Mouse (Mus musculus): ENCODE measurements around the gene Cuta.

Gene Cuta

DNA sequence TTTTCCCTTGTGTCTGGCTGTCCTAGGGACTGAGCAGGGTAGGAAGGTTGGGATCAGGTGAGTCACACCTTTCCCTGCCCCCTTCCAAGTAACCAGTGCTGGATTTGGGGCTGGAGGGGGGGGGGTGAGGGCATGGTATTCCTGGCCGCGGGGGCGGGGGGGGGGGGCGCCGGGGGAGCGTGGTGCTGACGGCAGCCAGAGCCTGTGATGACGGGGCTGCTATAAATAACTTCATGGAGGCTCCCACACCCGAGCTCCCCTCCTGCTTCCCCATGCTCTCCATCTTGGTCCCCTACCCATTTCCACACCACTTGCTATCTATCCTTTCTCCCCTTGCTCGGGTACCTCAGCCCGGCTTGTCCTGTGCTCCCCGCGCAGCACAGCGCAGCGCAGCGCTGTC is 14.4 kb upstream of the Cuta start:
- DNase-seq (ENCODE audit: low spot score): no peak

DNA sequence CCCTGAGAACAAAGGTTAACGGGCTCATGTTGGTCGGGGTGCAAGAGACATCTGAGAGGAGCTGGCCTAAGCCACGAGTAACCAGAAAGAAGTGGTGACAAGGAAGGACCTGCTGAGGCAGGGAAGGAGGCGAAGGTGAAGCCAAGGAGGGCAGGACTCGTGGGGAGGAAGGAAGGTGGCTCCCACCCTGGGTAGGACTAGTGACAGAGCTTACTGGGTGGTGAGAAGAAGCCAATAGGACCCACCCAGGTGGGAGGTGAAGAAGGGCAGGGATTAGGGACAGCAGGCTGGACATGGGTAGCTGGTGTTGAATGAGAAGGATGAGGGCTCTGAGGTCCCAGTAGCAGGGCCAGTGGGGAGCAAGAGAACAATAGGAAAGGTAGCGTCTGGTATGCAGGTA is 13.8 kb upstream of the Cuta start:
- no peak for DNase-seq (ENCODE audit: low spot score)

DNA sequence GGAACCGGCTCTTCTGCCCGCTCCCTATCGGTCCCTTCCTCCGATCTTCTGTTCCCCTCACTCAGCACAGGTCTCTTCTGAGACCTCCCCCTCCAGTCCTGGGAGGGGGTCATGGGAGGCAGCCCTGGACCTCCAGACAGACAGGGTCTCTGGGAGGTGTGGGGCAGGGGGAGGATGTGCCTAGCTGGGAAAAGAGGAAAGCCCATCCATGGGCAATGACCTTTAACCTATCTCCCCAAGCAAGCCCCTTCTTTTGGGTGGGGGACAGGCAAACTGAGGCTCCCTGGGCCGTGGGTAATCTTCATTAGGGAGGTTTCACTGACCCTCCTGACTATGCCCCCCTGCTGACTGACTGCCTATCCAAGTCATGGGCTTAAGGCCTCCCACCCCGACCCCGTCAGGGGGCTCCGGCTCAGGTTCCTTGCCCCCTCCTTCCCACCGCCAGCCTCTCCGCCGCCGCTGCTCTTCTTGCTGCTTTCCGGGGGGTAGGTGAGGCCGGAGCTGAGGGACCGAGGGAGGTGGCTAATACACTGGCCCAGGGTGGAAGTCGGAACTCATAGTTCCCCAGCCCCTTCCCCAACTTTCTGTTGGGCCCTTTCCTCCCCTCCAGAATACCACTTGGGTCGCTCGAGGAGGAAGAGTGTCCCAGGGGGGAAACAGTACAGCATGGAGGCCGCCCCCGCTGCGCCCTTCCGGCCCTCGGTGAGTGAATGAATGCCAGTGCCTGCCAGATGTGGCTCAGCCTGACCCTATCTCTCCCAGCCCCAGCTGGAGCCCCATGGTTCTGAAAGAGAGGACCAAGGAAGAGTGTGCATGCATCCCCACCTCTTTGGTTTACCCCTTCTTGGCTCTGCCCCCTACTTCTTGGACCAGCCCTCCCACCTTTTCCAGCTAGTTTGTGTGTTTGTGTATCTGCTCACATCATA is 12.8 kb upstream of the Cuta start:
- DNase-seq (ENCODE audit: low spot score): no peak

DNA sequence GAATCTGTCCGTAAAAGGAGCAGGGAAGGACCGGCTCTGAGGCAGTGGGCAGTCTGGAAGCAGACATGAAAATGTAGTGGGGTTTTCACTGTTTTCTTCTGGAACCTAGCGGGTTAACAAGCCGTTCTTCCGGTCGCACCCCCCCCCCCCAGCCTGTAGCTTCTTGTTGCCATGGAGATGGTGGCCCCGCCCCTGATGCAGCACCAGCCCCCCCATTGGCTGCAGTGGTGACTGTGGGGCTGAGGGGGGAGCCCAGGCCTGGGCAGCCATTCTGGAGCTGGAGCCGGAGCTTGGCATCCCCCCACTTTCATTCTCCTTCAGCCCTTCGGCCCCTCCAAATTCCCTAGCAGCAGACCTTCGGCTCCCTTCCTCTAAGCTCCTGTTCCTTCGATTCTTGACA is 12.0 kb upstream of the Cuta start:
- DNase-seq (ENCODE audit: low spot score): no peak

DNA sequence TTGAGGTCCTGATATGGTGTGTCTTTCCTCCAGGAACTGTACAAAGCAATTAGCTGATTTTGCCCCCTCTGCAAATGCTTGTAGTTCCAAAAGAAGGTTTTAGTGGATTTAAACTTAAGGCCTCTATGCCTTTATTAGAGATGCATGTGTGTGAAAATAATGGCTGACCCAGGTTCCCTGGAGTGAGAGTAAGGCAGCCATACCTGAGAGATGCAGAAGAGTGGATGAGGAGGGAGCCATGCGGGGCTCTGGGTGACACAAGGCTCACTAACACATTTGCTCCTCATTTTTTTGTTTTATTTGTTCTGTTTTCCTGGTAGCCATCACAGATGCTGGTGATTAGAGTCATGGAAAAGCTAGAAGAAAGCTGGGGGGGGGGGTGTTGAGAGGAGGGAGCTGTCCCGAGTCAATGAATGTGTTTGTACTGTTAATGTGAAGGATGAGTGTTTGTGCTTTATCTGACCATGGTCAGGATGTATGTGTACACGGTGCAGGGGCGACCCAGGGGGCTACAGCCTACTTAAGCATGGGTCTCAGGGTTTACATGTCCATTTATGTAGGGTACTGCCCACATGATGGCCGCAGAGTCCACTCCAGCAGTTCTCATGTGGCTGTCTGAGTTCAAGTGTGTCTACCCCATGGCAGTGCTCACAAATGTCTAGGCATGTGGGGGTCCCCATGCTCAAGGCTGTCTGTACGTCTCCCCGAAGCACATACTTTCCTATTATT is 11.4 kb upstream of the Cuta start:
- DNase-seq (ENCODE audit: low spot score): no peak

DNA sequence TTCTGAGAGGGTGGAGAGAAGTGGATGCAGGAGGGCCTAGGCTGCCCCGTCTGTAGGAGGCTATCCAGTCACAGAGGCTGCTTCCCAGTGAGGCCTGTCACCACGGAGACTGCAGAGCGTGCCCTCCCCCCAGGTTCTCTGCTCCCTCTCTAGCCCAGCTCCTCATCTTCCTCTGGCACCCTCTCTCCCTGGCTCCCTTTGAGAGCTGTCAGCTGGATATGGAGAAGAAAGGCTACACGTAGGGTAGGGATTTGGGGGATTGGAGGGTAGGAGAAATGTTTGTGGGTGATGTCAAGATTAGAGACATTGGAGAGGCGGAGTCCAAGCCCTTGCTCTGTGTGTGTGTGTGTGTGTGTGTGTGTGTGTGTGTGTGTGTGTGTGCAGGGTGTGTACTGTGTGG is 10.5 kb upstream of the Cuta start:
- DNase-seq (ENCODE audit: low spot score): no peak

DNA sequence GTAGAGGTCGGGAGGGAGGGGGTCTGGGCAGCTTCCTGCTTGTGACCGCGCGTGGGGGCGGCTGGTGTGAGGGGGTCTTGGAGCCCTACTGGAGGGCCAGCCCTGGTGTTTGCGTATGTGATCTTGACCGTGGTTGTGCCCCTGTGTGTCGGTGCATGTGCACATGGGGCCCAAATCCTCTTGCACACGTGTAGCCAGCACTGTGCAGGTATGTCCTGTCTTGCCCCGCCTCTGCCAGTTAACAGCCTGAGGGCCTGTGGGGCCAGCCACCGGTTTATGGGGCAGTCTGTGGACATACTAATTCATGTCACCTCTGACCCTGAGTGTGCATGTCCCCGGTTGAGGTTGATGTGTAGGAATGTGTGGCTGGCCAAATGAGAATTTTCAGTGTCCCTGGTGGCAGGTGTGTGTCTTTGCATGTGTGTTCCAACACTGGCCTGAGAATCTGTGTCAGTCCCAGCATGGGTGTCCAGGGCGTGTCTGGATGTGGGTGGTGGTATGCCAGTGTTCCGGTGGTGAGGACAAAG is 9.7 kb upstream of the Cuta start:
- no peak for DNase-seq (ENCODE audit: low spot score)

DNA sequence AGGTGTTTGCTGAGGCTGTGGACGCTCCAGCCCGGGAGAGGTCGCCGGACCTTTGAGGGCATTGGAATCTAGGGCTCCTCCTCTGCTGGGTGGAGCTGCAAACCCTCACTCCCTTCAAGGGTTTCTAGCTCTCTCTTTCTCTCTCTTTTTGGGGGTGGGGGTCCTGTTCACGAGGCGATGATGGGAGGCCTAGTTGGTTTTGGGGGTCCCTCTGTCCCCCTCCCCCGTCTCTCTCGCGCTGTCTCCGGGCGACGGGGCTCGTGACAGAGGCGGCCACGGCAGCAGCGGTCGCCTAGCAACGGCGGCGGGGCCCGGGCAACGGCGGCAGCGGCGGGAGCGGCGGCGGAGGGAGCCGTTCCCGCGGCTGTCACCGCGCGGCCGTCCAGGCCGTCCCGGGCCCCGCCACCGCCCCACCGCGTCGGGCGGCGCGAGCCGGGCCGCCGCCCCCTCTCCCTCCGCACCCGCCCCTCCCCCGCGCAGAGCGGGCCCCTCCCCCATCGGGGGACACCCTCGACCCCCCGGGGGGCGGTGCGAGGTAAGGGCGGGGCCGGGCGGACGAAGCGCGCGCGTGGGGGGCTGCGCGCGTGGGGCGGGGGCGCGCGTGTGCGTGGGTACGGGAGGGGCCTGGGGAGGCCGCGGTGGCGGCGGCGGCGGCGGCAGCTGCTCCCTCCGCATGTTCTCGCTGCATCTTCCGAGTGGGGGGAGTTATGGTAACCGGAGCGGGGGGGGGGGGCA is 9.1 kb upstream of the Cuta start:
- no peak for DNase-seq (ENCODE audit: low spot score)

DNA sequence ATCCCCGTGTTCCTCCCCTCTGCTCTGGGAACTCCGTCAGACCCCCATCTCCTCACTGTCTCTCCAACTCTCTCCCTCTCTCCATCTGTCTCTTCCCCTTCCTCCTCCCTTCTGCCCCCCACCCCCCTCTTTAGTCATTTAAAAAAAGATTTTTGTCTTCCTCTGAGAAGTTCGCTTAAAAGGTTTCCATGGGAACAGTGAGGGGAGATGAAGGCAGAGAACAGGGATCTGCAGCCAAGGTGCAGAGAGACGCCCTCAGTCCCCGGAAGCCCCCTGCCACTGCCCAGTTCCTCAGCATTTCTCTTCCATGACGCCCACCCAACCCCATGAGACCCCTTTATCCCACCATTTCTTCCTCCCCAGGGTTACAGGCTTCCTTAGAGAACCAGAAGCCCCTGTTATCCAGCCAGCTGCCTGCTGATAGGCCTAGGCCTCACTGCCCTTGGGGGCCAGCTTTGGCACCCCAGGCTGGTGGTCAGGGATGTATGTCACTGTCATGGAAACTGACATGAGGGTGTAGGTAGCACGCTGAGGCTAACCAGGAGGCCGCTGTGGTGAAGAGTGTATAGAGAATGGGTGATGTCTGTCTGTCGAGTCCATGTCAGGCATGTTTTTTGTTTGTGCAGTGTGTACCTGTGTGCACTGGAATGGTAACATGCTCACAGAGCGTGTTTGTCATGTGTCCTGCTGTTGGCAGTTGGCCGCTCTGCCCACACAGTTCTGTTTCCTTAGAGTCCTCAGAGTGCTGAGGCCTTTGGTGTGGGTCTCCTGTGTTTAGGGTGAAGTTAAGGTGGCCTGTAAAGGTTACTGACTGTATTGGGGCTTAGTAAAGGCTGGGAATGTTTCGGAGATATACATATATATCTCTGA is 8.1 kb upstream of the Cuta start:
- no peak for DNase-seq (ENCODE audit: low spot score)

DNA sequence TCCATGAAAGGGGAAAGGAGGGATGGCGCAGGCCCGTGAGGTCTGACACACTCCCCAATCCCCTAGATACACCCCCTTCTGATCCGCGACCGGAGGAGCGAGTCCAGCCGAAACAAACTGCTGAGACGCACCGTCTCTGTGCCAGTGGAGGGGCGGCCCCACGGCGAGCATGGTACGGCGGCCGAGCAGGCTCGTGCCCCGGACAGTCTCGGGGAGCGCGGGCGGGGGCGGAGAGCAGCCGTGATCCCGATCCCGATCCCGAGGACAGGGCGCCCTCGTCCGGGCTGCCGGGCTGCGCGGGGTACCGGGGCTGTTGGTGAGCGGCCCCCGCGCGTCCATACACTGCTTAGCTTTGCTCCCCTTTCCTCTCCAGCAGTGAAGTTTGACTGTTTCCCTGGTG is 7.2 kb upstream of the Cuta start:
- DNase-seq (ENCODE audit: low spot score): no peak

DNA sequence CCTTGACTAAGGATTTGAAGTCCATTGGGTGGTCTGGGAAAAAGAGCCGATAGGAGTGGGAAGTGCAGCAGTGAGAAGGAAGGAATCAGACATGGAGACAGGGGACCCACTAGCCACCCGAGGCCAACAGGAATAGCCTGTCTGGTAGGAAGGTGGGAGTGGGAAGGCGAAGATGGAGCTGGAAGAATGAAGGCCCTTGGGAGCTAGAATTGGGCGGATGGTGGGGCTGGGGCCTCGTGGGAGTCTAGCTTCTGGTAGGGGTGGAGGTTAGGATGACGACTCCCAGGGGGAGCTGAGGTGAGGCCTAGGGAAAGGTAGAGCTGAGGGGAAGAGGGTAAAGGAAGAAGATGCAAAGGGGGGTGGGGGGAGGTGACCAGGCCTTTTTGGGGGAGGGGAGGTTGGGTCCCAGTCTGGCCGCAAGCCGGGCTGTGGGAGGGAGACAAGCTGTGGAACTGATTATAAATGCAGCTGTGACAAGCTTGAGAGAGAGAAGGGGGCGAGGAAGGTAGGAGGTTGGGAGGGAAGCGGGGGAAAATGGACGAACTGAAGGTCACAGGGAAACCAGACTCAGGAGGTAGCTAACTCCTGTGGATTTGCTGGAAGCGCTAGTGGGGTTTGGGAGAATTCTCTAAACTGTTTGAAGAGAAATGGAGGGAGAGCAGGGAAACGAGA is 6.6 kb upstream of the Cuta start:
- no peak for DNase-seq (ENCODE audit: low spot score)

DNA sequence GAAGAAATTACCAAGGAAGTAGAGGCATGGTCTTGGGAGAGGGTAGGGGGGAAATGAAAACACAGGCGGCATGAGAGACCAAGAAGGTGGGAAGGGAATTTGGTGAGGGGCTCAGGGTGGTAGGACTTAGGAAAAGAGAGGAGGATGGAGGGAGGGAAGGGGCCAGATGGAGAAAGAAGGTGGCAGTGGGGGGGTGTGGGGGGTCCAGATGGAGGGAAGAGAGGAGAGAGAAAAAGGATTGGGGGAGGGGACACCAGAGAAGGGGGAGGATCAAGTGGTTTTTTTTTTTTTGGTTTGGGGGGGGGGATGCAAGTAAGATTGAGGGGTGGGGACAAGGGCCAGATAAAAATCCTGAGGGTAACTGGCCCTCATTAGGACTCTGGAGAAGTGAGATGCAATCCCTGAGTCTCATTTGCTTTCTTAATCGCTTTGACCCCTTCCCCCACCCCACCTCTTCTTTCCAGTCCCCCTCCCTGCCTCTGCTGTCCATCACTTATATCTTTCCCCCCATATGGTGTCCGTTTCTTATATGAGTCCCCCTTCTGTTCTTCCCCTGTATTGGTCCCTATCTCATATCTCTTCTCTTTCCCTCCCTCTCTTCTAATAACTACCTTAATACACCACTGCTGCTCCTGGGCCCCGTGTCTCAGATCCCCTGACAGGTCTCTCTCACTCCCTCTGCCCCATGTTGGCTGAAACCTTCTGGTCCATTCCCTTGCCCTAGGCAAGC is 2.6 kb upstream of the Cuta start:
- DNase-seq (ENCODE audit: low spot score): no peak

DNA sequence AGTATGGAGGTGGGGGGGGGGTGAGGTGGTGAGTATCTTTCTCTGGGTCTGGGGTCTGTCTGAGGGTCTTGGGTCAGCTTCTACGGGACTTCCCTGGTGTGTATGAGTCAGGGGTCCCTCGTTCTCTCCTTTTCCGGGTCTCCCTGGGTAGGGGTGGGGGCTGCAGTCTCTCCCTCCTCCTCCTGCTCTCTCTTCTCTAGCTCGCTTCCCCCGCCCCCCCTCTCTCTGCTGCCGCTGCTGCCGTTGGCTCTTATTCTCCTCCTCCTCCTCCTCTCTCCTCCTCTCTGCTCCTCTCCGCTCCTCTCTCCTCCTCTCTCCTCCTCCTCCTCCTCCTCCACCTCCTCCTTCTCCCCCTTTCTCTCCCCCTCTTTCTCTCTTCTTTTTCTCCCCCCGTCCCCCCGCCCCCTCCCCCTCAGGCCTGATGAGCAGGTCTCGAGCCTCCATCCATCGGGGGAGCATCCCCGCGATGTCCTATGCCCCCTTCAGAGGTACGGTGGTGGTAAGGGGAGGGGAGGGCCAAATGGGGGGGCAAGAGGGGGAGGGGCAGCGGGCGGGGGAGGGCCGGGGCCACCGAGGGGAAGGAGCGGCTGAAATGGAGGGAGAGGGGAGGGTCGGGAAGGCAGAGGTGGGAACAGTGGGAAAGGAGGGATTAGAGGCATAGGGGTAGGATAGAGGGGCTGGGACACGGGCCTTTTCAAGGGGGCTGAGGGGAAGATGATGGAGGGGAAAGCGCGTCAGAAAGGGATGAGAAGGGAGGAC is 1.8 kb upstream of the Cuta start, which contains the start of gene Syngap1:
Gene Syngap1, plus strand, starts transcription at position 223 of the 759 bp plus-strand sequence.
- no peak for DNase-seq (ENCODE audit: low spot score)

DNA sequence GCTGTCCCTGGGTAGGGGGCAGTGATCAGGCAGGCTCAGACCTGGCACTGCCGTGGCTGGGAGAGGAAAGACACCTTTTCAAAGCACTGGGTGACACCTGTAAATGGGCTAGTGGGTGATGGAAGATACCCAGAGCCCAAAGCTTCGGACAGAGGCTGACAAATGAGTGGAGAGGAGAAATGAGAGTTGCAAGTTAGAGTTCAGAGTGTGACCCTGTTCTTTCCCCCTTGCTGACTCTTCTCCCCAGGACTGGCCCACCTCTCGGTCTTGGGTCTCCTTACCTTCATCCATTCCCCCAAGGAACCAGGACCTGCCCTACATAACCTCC is 568 bp upstream of the Cuta start:
- DNase-seq (ENCODE audit: low spot score): no peak

DNA sequence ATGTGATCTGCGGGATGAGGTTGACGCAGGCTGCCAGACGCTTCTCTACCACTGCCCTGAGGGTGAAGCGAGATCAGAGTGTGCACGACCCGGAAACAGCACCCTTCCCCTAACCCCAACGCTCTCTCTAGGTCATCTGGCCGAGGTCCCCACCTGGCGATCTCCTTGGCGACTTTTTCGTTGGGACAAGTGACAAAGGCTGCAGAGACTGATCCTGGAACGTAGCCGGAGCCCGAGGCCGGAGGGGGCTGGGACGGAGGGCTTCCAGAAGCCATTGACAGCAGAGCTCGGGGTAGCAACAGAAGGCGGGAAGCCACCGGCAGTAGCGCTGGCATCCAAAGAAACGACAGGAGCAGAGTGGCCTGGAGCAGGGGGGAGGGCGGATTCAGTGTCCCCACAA is 638 bp downstream of the Cuta start:
- DNase-seq (ENCODE audit: low spot score): no peak

DNA sequence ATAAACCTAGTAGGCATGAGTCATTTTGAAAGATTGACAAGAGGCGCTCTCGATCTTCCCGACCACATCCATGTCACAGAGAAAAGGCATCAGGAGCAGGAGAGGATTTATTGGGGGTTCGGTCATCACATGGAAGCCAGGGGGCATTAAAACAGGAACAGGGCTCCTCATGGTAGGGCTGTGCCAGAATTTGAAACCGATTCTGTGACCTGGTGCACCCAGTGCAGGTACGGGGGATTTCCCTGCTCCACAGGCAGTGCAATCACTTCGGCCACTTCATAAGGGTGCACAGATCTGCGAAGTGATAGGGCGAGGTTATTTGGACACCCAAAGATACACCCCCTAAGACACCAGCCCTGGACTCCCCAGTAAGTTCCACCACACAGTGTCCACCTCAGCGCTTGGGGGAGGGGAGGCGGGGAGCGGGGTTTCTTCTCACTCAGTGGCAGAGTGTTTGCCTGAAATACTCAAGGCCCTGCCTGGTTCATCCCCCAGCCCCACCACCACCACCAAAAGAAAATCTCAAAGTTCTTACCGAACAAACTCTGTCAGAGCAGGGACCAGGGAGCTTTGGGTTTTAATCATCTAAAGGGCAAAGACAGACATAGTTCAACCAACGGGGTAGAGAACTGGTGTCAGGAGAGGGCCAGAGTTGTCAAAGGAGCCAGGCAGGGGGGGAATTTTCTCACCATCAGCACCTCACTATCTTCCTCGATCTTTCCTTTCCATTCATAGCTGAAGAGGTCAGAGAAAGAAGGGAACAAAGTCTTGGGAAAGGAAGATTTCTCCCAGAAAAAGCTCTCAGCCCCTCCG is 1.3 kb downstream of the Cuta start:
- DNase-seq (ENCODE audit: low spot score): no peak

DNA sequence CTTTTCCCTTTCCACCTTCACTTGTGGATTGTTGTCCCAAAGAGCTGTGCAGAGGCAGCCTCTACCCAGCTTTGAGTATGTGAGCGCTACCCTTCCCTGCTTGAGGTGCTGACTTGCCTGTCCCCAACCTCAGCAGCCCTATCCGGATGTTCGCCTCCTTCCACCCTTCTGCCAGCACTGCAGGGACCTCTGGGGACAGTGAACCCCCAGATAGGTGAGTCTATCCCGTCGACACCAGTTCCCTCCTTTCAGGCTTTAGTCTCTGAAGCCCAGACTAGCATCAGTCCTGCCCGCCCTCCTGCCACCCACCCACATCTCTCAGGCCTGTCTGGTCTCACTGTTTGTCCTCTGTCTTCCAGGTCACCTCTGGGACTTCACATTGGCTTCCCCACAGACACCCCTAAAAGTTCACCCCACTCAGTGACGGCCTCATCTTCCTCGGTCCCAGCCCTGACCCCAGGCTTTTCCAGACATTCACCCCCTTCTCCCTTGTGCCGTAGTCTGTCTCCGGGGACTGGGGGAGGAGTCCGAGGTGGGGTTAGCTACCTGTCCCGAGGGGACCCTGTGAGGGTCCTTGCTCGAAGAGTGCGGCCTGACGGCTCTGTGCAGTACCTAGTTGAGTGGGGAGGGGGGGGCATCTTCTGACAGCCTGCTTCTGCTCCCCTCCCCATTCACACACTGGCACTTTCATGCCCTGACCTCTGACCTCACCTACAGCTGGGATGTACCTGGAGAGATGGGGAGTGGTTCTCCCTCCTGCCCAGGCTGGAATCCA is 2.3 kb downstream of the Cuta start:
- DNase-seq (ENCODE audit: low spot score): no peak

DNA sequence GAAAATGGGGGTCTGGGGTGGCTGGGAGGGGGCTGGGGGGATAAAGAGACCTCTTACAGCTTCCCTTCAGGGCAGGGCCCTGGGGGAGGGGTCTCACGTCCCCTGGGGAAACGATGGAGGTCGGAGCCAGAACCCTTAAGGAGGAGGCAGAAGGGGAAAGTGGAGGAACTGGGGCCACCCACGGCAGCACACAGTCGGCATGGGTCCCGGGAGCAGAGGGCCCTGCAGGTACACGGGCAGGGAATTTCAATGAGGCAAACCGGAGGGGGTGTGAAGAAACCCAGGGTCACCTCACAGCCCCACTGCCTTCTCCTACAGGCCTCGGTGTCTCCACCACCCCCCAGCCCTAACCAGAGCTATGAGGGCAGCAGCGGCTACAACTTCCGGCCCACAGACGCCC is 2.9 kb downstream of the Cuta start:
- DNase-seq (ENCODE audit: low spot score): no peak

Data from left cerebral cortex, adult 11 months (tissue).